Mouse (Mus musculus) midbrain, embryonic 13.5 days (tissue): ENCODE data around the gene Ogfrl1. TPM values are rescaled to one million over a fixed set of nuclear protein-coding genes. Genes with fewer than 3 reads are reported as not detected.
A peak's percentile ranks its signal among the peaks of the same experiment; 100 is the strongest.

ENCODE experiments used
- ATAC-seq: fragments of 200-750 bp; cut with Nextera tagmentation; 2 replicates; pipeline ENCODE4 v1.8.0; 2017; ENCODE audit warnings: mild to moderate bottlenecking, moderate TSS enrichment, moderate library complexity
- H3K27ac ChIP-seq: fragments of 300-500 bp; sonication (generic); 2 replicates; pipeline ENCODE4 v1.5.1; 2015; ENCODE audit warnings: inconsistent platforms, mild to moderate bottlenecking, moderate library complexity
- H3K27me3 ChIP-seq: fragments of 300-500 bp; sonication (generic); 2 replicates; pipeline ENCODE4 v1.6.1; 2015; ENCODE audit warnings: mild to moderate bottlenecking, inconsistent platforms
- H3K36me3 ChIP-seq: fragments of 300-500 bp; sonication (generic); 2 replicates; pipeline ENCODE4 v1.6.1; 2015; ENCODE audit warnings: mild to moderate bottlenecking, inconsistent platforms
- H3K4me1 ChIP-seq: fragments of 300-500 bp; sonication (generic); replicated peaks from 2 replicates; pipeline ENCODE4 v1.6.1; 2015; ENCODE audit warnings: inconsistent platforms
- H3K4me2 ChIP-seq: fragments of 300-500 bp; sonication (generic); replicated peaks from 2 replicates; pipeline ENCODE4 v1.6.1; 2015; ENCODE audit warnings: moderate library complexity, mild to moderate bottlenecking, inconsistent platforms
- H3K4me3 ChIP-seq: fragments of 300-500 bp; sonication (generic); replicated peaks from 2 replicates; pipeline ENCODE4 v1.5.1; 2015; ENCODE audit warnings: mild to moderate bottlenecking, inconsistent platforms
- H3K9ac ChIP-seq: fragments of 300-500 bp; sonication (generic); replicated peaks from 2 replicates; pipeline ENCODE4 v1.6.1; 2015; ENCODE audit warnings: mild to moderate bottlenecking, inconsistent platforms
- H3K9me3 ChIP-seq: fragments of 300-500 bp; sonication (generic); 2 replicates; pipeline ENCODE4 v1.6.1; 2016; ENCODE audit warnings: mild to moderate bottlenecking, inconsistent platforms
- WGBS: fragments of 180-500 bp; shearing (Covaris S2); methylation state at CpG from one replicate; pipeline ENCODE4 v1.1.7; 2015; 5-methylcytosine and 5-hydroxymethylcytosine counted together
- polyA plus RNA-seq: library from polyadenylated mRNA; unstranded; fragments of >200 nt; fragmentation: Nextera tagmentation; extraction: Ambion mirVana; gene quantifications from 2 replicates; pipeline ENCODE4 v1.2.1, GENCODE M21; 2015

Gene Ogfrl1
- polyA plus RNA-seq, 1 experiment from 2014 or later: 7.8 TPM

DNA sequence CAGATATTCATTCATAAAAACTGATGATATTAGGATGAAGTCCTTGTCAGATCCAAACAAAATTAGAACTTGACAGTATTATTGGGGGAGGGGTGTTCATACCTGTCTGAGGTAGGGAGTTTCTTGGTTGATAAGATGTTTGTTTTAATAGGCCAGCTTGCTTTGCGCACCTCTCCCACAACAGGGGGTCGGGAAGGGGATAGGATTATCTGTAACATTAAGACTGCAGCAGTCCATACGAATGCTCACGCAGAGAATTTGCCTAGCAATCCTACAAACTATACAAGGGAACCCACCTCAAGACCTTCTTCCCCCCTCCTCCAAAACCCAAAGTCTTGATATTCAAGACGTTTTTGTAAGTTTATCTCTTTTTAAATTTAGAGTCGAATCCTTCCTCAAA, 13.2 kb downstream of the Ogfrl1 start:
- Histone ChIP-seq H3K4me1 (peaks cover 28% of the 10 kb centered on the region), H3K27ac (no peak overlapping the region), H3K27me3 (peaks cover 4% of the 10 kb centered on the region; the same call in 1 of the 2 replicates), H3K4me2 (no peak overlapping the region), H3K9me3 (no peaks in the 10 kb centered on the region), H3K4me3 (no peak overlapping the region), H3K36me3 (no peaks in the 10 kb centered on the region), H3K9ac (no peak overlapping the region)
- 78% methylated on average over 6 of the region's 6 CpGs for WGBS
- no peak for ATAC-seq

DNA sequence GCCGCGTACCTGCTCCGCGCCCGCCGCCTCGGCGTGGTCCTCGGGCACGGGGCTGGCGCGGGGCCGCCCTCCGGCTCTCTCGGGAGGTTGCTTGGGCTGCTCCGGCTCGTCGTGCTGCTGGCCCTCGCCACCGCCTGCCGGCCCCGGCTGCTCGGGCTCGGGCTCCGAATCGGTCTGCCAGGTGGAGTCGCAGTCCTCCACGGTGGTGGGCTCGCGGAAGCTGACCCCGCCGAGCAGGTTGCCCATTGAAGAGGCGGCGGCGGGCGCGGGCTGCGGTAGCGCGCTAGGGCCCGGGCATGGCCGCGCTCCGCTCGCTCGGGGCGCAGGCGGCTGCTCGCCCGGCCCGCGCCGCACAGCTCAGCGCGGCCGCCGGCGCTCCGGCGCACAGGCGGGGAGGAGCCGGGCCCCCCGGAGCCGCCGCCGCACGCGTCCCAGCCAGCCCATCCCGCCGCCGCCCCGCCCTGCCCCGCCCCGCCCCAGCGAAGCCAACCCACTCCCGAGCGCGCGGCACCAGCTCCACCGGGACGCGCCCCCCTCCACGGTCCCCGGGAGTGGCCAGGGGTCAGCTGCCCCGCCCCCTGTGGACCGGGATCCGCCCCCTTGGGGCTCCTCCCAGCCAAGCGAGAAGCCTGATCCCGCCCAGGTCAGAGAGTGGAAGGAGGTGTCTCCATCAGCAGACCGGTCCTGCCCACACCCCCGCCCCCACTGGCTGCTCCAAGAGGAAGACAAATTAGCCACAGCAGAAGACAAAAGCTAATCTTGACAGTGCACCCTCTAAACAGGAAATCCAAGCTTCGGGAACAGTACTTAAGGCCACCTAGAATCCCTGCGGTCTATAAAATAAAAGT, 14.5 kb downstream of the Ogfrl1 start:
- Histone ChIP-seq H3K9me3 (no peaks in the 10 kb centered on the region), H3K4me1 (peaks cover 32% of the 10 kb centered on the region), H3K9ac (peak overlapping the region; percentile 87), H3K4me3 (peak overlapping the region; percentile 79), H3K27ac (peak overlapping the region; percentile 88), H3K27me3 (peaks cover 4% of the 10 kb centered on the region; the same call in 1 of the 2 replicates), H3K4me2 (peak overlapping the region; percentile 92), H3K36me3 (no peaks in the 10 kb centered on the region)
- peak; percentile 97 for ATAC-seq
- WGBS: under 1% methylated on average over 62 of the region's 93 CpGs

DNA sequence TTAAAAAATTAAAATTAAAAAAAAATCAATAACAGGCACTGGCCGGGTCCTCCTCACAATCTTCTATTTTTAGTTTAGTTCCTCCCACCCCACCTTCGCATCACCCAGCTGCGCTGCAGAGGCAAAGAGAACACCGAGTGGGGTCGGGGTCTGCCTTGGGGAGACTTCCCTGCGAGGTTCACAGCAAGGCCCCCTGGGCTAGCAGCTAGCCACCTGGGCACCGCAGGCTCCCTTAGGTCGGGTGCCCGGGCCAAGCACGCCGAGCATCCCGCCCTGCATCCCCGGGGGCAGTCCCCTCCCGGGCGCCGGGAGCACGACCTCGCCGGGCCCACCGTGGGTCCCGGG, 15.1 kb downstream of the Ogfrl1 start:
- H3K4me1 ChIP-seq: peaks cover 32% of the 10 kb centered on the region
- WGBS: under 1% methylated on average over 21 of the region's 21 CpGs
- peaks cover 4% of the 10 kb centered on the region; the same call in 1 of the 2 replicates for H3K27me3 ChIP-seq
- peak overlapping the region; percentile 88 for H3K27ac ChIP-seq
- H3K4me2 ChIP-seq: peak overlapping the region; percentile 92
- H3K36me3 ChIP-seq: no peaks in the 10 kb centered on the region
- peak overlapping the region; percentile 87 for H3K9ac ChIP-seq
- H3K4me3 ChIP-seq: peak overlapping the region; percentile 79
- no peak; the same call in 1 of the 2 replicates for ATAC-seq
- H3K9me3 ChIP-seq: no peaks in the 10 kb centered on the region

DNA sequence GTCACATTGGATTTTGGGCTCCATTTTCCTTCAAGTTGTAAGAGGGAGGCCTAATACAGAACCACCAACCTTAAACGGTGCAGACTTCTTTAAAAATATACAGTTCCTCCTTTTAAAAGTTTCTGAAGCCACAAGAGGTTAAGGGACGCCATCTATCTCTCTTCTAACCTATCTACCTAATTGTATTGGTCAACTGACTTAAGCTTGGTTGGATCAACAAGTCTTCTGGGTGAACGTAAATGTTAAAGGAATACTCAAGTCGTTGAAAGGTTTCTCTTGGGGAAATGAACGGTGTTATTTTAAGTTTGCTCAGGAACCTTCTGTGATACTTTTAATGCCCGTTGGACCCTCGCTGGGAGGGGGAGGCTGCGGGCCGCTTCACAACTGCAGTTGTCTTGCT, 15.5 kb downstream of the Ogfrl1 start:
- Histone ChIP-seq H3K27me3 (peaks cover 4% of the 10 kb centered on the region; the same call in 1 of the 2 replicates), H3K9me3 (no peaks in the 10 kb centered on the region), H3K27ac (no peak overlapping the region), H3K36me3 (no peaks in the 10 kb centered on the region), H3K4me2 (peak overlapping the region; percentile 92), H3K4me1 (peaks cover 32% of the 10 kb centered on the region), H3K4me3 (peak overlapping the region; percentile 79), H3K9ac (peak overlapping the region; percentile 87; the same call in 1 of the 2 replicates)
- WGBS: 21% methylated on average over 9 of the region's 9 CpGs
- ATAC-seq: no peak

DNA sequence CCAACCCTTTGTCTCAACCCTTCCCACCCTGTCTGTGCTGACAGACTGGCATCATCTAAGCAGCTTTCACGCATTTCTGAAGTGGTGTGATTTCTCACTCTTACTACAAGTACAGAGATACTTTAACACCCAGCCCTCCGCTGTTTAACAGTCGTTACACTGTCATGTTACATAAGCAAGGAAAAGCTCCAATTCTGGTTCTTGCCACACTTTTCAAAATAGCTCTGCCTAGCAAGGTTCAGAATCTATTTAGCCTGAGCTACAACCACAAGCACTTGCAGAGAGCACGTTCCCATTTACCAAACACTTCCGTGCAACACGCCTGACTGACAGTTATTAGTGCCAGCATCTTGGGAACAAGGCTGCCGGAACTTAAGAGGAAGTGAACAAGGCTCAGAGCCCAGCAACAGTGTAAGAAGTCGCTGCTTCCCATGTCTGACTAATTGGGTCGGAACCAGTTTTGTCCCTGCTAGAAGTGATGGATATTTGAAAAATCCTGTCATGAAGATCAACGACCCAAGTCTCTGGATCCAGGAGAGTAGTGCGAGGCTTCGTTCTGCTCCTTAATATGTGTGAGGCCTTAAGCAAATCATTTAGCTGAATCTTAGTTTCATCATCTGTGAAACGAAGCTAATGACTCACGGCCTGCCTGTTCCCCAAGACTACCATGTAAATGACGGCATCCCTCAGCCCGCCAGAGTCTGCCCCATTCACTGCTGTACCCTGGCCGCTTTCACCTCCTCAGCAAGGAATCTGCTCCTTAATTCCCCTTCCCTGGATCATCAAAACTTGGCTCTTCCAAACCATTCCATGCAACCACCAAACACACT, 17.4 kb downstream of the Ogfrl1 start:
- no peak overlapping the region for H3K27ac ChIP-seq
- H3K4me2 ChIP-seq: peak overlapping the region; percentile 46
- 71% methylated on average over 17 of the region's 17 CpGs for WGBS
- H3K4me1 ChIP-seq: peaks cover 32% of the 10 kb centered on the region
- no peaks in the 10 kb centered on the region for H3K9me3 ChIP-seq
- peak overlapping the region; percentile 19 for H3K4me3 ChIP-seq
- ATAC-seq: no peak
- peaks cover 4% of the 10 kb centered on the region; the same call in 1 of the 2 replicates for H3K27me3 ChIP-seq
- H3K36me3 ChIP-seq: peaks cover 8% of the 10 kb centered on the region; the same call in 1 of the 2 replicates
- no peak overlapping the region for H3K9ac ChIP-seq

DNA sequence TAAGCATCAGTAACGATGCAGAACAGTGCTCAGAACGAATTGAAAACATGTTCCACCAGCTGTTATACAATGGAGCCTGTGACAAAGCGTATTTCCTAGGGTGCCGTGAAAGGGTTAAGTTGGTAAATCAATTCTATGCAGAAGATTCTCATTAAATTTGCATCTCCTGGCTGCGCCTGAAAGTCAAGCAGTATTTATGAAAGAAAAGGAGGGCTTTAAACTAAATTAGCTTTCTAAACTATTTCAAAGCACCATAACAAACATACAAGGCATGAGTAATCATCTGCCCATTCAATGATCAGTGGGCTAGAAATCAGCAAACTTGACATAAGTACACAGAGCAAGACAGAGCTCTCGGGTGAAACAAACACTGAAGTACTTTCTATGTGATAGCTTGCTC, 18.3 kb downstream of the Ogfrl1 start:
- Histone ChIP-seq H3K27ac (no peak overlapping the region), H3K4me2 (peak overlapping the region; percentile 46), H3K36me3 (peaks cover 11% of the 10 kb centered on the region; the same call in 1 of the 2 replicates), H3K4me1 (peaks cover 32% of the 10 kb centered on the region), H3K9ac (no peak overlapping the region), H3K9me3 (no peaks in the 10 kb centered on the region), H3K27me3 (peaks cover 4% of the 10 kb centered on the region; the same call in 1 of the 2 replicates), H3K4me3 (peak overlapping the region; percentile 19)
- WGBS: 36% methylated on average over 6 of the region's 6 CpGs
- no peak for ATAC-seq

DNA sequence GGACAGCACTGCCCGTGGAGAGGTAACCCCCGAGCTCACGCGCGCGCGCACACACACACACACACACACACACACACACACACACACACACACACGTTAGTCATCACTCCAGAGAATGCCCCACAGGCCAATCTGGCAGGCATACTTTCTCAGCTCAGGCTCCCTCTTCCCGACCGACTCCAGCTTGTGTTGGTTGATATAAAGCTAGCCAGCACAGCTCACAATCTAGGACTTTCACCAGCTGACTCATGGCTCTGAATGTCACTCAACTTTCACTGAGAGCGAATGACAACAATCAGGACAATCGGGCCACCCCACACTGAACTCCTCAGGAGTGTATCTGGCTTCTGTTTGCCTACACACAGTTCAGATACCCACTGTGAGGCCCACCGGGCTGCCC, 20.0 kb downstream of the Ogfrl1 start:
- H3K9ac ChIP-seq: no peak overlapping the region
- H3K36me3 ChIP-seq: peaks cover 14% of the 10 kb centered on the region; the same call in 1 of the 2 replicates
- peaks cover 32% of the 10 kb centered on the region for H3K4me1 ChIP-seq
- peaks cover 4% of the 10 kb centered on the region; the same call in 1 of the 2 replicates for H3K27me3 ChIP-seq
- no peak overlapping the region for H3K27ac ChIP-seq
- WGBS: 85% methylated on average over 13 of the region's 13 CpGs
- no peaks in the 10 kb centered on the region for H3K9me3 ChIP-seq
- H3K4me3 ChIP-seq: no peak overlapping the region
- H3K4me2 ChIP-seq: no peak overlapping the region
- ATAC-seq: no peak

DNA sequence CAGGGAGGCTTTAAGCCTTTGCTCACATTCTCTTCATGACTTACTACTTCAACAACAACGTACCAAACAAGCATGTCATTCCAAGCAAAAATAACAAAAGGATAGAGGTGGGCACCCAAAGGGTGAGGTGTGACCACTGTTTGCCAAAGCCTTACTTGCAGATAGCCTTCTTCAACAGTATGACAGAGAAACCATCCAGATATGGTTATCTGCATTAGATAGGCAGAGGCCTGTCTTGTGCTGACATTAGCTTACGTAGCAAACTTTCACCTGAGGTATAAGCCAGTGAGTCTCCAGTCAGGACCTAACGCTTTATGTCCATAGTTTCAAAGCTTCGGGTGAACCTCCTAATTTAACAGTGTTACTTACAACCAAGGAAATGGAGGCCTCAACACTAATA, 23.4 kb downstream of the Ogfrl1 start:
- peaks cover 14% of the 10 kb centered on the region; the same call in 1 of the 2 replicates for H3K36me3 ChIP-seq
- no peaks in the 10 kb centered on the region for H3K27me3 ChIP-seq
- H3K9ac ChIP-seq: no peak overlapping the region
- H3K4me1 ChIP-seq: peaks cover 3% of the 10 kb centered on the region
- no peak overlapping the region for H3K27ac ChIP-seq
- ATAC-seq: no peak
- 54% methylated on average over 4 of the region's 4 CpGs for WGBS
- no peak overlapping the region for H3K4me2 ChIP-seq
- no peak overlapping the region for H3K4me3 ChIP-seq
- H3K9me3 ChIP-seq: no peaks in the 10 kb centered on the region

DNA sequence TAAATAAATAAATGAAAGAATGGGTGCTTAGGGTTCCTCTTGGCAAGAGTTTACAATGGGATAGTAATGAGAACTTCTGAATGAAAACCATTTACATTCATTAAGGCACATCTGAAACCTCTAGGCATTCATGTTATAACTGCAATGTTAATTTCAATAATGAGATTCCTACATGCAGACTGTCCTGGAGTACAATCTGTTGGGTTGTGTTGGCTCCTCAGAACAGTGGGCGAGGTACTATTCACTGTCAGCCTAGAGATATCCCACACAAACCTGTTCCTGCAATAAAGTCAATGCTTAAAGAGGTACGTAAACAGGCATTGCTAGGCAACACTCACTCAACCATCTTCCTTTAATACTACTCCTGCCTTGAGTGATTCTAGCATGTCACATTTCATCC, 32.0 kb downstream of the Ogfrl1 start:
- H3K9me3 ChIP-seq: no peaks in the 10 kb centered on the region
- H3K36me3 ChIP-seq: peaks cover 3% of the 10 kb centered on the region; the same call in 1 of the 2 replicates
- no peaks in the 10 kb centered on the region for H3K4me1 ChIP-seq
- H3K9ac ChIP-seq: no peak overlapping the region
- no peaks in the 10 kb centered on the region for H3K27me3 ChIP-seq
- H3K4me3 ChIP-seq: no peak overlapping the region
- no peak for ATAC-seq
- no peak overlapping the region for H3K27ac ChIP-seq
- H3K4me2 ChIP-seq: no peak overlapping the region
- 90% methylated on average over 2 of the region's 2 CpGs for WGBS

DNA sequence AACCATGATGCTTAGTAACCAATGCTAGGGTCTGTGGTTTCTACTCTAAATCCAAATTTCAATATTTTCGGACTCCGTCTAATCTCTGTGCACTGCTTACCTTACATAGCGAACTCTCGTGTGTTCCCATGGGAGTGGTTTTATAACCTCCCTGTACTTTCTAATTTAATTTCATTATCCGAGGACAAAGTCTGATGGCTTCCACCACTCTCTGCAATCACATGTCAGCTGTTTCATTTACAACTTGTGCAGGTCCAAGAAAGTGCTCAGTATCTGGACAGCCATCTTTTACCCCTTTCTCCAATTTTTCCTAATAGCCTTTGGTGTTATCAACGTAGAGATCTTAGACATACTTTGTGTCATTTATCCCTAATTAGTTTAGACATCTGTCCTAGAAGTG, 44.7 kb downstream of the Ogfrl1 start:
- no peak overlapping the region for H3K4me3 ChIP-seq
- no peaks in the 10 kb centered on the region for H3K4me1 ChIP-seq
- no peak overlapping the region for H3K4me2 ChIP-seq
- H3K27me3 ChIP-seq: no peaks in the 10 kb centered on the region
- no peak overlapping the region for H3K27ac ChIP-seq
- H3K9me3 ChIP-seq: no peaks in the 10 kb centered on the region
- no peak for ATAC-seq
- 88% methylated on average over 6 of the region's 6 CpGs for WGBS
- no peaks in the 10 kb centered on the region for H3K36me3 ChIP-seq
- H3K9ac ChIP-seq: no peak overlapping the region

DNA sequence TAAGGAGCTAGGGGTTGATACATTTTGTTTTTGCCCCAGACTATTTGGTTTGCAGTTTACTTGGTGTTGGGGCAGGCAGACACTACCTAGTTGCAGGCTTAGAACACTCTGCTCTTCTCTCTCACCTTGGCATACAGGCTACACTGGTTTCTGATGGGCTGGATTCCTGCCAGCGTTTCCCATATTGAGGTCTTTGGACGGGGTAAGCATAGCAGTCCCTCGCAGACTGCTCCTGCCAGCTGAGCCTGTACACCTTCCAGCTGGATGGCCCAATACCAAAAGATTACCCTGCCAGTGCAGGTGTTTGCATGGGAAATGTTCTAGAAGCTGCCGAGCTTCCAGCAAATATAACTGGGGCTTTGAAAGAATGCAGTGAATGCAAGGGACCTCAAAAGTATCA, 45.8 kb downstream of the Ogfrl1 start:
- WGBS: 83% methylated on average over 4 of the region's 4 CpGs
- no peak for ATAC-seq

DNA sequence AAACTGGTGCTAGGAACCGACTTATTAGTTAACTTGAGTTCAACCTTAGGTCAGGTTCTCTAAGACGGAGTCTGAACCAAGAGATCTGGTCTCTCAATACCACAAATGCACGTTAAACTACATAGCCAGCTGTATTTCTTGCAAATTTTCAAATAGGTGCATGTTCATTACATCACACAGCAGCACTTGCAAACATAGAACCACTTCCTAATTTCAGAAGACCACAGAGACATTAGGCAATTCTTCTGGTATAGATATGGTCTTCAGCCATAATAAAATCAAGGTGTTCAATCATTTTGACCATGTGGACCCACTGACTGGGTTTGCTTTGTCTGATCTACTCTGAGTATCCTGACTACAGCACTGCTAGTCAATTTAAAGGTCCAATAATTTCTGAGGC, 51.9 kb downstream of the Ogfrl1 start:
- no peak overlapping the region for H3K4me2 ChIP-seq
- no peak for ATAC-seq

More for the DNA sequence above, 45.8 kb downstream of the Ogfrl1 start:
- Histone ChIP-seq H3K9ac (no peak overlapping the region), H3K4me3 (no peak overlapping the region), H3K27me3 (no peaks in the 10 kb centered on the region), H3K4me2 (no peak overlapping the region), H3K4me1 (no peaks in the 10 kb centered on the region), H3K36me3 (no peaks in the 10 kb centered on the region), H3K9me3 (no peaks in the 10 kb centered on the region), H3K27ac (no peak overlapping the region)

More for the DNA sequence above, 51.9 kb downstream of the Ogfrl1 start:
- no peaks in the 10 kb centered on the region for H3K36me3 ChIP-seq
- no peaks in the 10 kb centered on the region for H3K27me3 ChIP-seq
- WGBS: 89% methylated on average over 3 of the region's 3 CpGs
- no peak overlapping the region for H3K9ac ChIP-seq
- 0 out of 2 replicates have a peak, but pooled peaks cover 3% of the 10 kb centered on the region for H3K4me1 ChIP-seq
- H3K27ac ChIP-seq: no peak overlapping the region
- H3K9me3 ChIP-seq: no peaks in the 10 kb centered on the region
- no peak overlapping the region for H3K4me3 ChIP-seq
